Mouse (Mus musculus): ENCODE measurements at regions not wholly inside any gene's neighbourhood (a gene's known extent, or its start where the extent isn't known, plus 50 kb on each side); places are given as distances from the start of the nearest gene placed in this dataset.

- DNase-seq (ENCODE audit: low spot score) (peak; percentile 45), ATAC-seq (ENCODE audit: extremely low read depth, insufficient number of reproducible peaks, low FRiP score, poor library complexity, severe bottlenecking) (peak; percentile 59)
- Histone ChIP-seq H3K27me3 (ENCODE audit: insufficient read depth, low read length) (peaks cover 8% of the 10 kb centered on the region), H3K36me3 (replicated peaks) (no peaks in the 10 kb centered on the region), H3K4me3 (ENCODE audit: low read depth, low read length) (no peak overlapping the region), H3K9me3 (replicated peaks) (no peaks in the 10 kb centered on the region), H3K4me1 (ENCODE audit: insufficient read depth, low read depth, low read length) (peaks cover 34% of the 10 kb centered on the region)
- TF ChIP-seq TAL1 (conservative IDR thresholded peaks at IDR 0.05; ENCODE audit: low read depth, low read length), result no peak
- no peak for TF ChIP-seq POLR2AphosphoS5 (IDR thresholded peaks at IDR 0.05; ENCODE audit: insufficient replicate concordance, low read depth, low read length)
- TF ChIP-seq CTCF (IDR thresholded peaks at IDR 0.05; ENCODE audit: low read depth, low read length), result no peak
- TF ChIP-seq GATA1 (IDR thresholded peaks at IDR 0.05; ENCODE audit: borderline replicate concordance, low read length), result no peak
- TF ChIP-seq GATA2 (IDR thresholded peaks at IDR 0.05; ENCODE audit: borderline replicate concordance, low read depth, low read length), result no peak
Measured at GRCm38 (mm10) chr2:21958365-21958764, 268.9 kb upstream of the Myo3a start.

DNA sequence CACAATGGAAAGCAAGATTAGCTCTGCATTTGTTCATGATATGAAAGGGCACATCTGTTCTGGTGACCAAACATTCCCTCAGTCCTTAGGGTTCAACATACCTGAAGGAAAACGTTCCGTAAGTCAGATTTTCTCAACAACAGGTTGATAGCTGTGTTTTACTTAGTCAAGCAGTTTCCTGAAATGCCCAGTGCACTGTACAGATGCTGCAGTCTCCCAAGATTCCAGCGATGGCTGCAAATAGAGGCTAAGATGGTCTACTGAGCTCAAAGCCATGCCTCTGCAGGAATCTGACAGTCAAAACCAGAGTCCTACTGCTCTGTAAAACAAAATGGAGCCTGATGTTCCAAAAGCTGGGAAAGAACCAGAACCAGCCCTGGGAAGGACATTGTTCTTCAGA lies 268.5 kb upstream of the Myo3a start:
- no peak for DNase-seq (ENCODE audit: low spot score)
- Histone ChIP-seq H3K36me3 (replicated peaks) (no peaks in the 10 kb centered on the region), H3K27me3 (ENCODE audit: insufficient read depth, low read length) (peaks cover 8% of the 10 kb centered on the region), H3K4me3 (ENCODE audit: low read depth, low read length) (no peak overlapping the region), H3K9me3 (replicated peaks) (no peaks in the 10 kb centered on the region), H3K4me1 (ENCODE audit: insufficient read depth, low read depth, low read length) (peaks cover 37% of the 10 kb centered on the region)
- TF ChIP-seq TAL1 (conservative IDR thresholded peaks at IDR 0.05; ENCODE audit: low read depth, low read length), result no peak
- TF ChIP-seq GATA1 (IDR thresholded peaks at IDR 0.05; ENCODE audit: borderline replicate concordance, low read length), result no peak
- TF ChIP-seq GATA2 (IDR thresholded peaks at IDR 0.05; ENCODE audit: borderline replicate concordance, low read depth, low read length), result no peak
- no peak for TF ChIP-seq CTCF (IDR thresholded peaks at IDR 0.05; ENCODE audit: low read depth, low read length)
- no peak for TF ChIP-seq POLR2AphosphoS5 (IDR thresholded peaks at IDR 0.05; ENCODE audit: insufficient replicate concordance, low read depth, low read length)
- no peak for ATAC-seq (ENCODE audit: extremely low read depth, insufficient number of reproducible peaks, low FRiP score, poor library complexity, severe bottlenecking)

DNA sequence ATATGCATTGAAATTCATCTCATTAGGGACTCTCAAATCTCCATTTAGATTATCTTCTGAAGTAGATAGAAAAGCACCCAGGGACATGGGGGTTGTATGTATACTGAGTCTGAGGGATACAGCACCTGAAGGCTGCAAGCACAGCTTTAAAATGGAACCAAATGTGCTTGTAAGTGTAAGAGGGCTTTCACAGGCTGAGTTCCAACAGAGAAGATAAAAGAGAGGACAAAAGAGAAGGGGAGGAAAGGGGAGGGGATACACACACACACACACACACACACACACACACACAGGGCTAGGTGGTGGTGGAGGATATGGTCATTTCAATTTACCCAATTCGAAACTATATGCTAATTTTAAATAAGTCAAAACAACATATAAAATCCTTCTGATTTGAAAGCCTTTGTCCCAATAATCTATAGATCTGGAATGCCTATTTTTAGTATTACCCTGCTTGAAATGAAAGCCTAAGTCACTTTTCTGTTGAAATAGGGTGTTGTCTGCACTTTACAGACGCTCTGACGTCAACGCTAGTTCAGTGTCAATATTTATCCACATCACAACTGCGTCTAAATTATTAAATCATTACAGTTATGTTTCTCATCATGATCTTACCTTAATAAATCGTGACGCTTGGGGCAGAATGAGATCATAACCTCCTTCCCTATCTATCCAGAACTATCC lies 263.8 kb upstream of the Myo3a start:
- TF ChIP-seq GATA1 (IDR thresholded peaks at IDR 0.05; ENCODE audit: borderline replicate concordance, low read length) (no peak), POLR2AphosphoS5 (IDR thresholded peaks at IDR 0.05; ENCODE audit: insufficient replicate concordance, low read depth, low read length) (no peak), TAL1 (conservative IDR thresholded peaks at IDR 0.05; ENCODE audit: low read depth, low read length) (no peak), GATA2 (IDR thresholded peaks at IDR 0.05; ENCODE audit: borderline replicate concordance, low read depth, low read length) (no peak), CTCF (IDR thresholded peaks at IDR 0.05; ENCODE audit: low read depth, low read length) (no peak)
- Histone ChIP-seq H3K4me1 (ENCODE audit: insufficient read depth, low read depth, low read length) (peaks cover 54% of the 10 kb centered on the region), H3K27me3 (ENCODE audit: insufficient read depth, low read length) (no peaks in the 10 kb centered on the region), H3K36me3 (replicated peaks) (no peaks in the 10 kb centered on the region), H3K9me3 (replicated peaks) (peaks cover 5% of the 10 kb centered on the region; the same call in 1 of the 2 replicates), H3K4me3 (ENCODE audit: low read depth, low read length) (peak overlapping the region; percentile 57; the same call in 1 of the 2 replicates)
- DNase-seq (ENCODE audit: low spot score), result no peak
- ATAC-seq (ENCODE audit: extremely low read depth, insufficient number of reproducible peaks, low FRiP score, poor library complexity, severe bottlenecking), result peak; percentile 19

GRCm38 (mm10) chr2:21964027-21964605 lies 263.2 kb upstream of the Myo3a start:
- ATAC-seq (ENCODE audit: extremely low read depth, insufficient number of reproducible peaks, low FRiP score, poor library complexity, severe bottlenecking) (peak; percentile 94), DNase-seq (ENCODE audit: low spot score) (peak; percentile 60)
- H3K4me3 ChIP-seq (ENCODE audit: low read depth, low read length), result peak overlapping the region; percentile 35; the same call in 1 of the 2 replicates
- TF ChIP-seq TAL1 (conservative IDR thresholded peaks at IDR 0.05; ENCODE audit: low read depth, low read length), result peak; percentile 90
- TF ChIP-seq CTCF (IDR thresholded peaks at IDR 0.05; ENCODE audit: low read depth, low read length), result no peak
- no peak for TF ChIP-seq POLR2AphosphoS5 (IDR thresholded peaks at IDR 0.05; ENCODE audit: insufficient replicate concordance, low read depth, low read length)
- no peaks in the 10 kb centered on the region for H3K36me3 ChIP-seq (replicated peaks)
- peaks cover 48% of the 10 kb centered on the region for H3K4me1 ChIP-seq (ENCODE audit: insufficient read depth, low read depth, low read length)
- peaks cover 5% of the 10 kb centered on the region; the same call in 1 of the 2 replicates for H3K9me3 ChIP-seq (replicated peaks)
- H3K27me3 ChIP-seq (ENCODE audit: insufficient read depth, low read length), result no peaks in the 10 kb centered on the region

GRCm38 (mm10) chr2:21970774-21971406 lies 256.4 kb upstream of the Myo3a start:
- Histone ChIP-seq H3K36me3 (replicated peaks) (no peaks in the 10 kb centered on the region), H3K4me1 (ENCODE audit: insufficient read depth, low read depth, low read length) (peaks cover 38% of the 10 kb centered on the region), H3K9me3 (replicated peaks) (peaks cover 5% of the 10 kb centered on the region; the same call in 1 of the 2 replicates), H3K4me3 (ENCODE audit: low read depth, low read length) (no peak overlapping the region), H3K27me3 (ENCODE audit: insufficient read depth, low read length) (no peaks in the 10 kb centered on the region)
- no peak for DNase-seq (ENCODE audit: low spot score)
- ATAC-seq (ENCODE audit: extremely low read depth, insufficient number of reproducible peaks, low FRiP score, poor library complexity, severe bottlenecking), result peak; percentile 69
- no peak for TF ChIP-seq GATA2 (IDR thresholded peaks at IDR 0.05; ENCODE audit: borderline replicate concordance, low read depth, low read length)
- no peak for TF ChIP-seq POLR2AphosphoS5 (IDR thresholded peaks at IDR 0.05; ENCODE audit: insufficient replicate concordance, low read depth, low read length)
- no peak for TF ChIP-seq CTCF (IDR thresholded peaks at IDR 0.05; ENCODE audit: low read depth, low read length)
- no peak for TF ChIP-seq GATA1 (IDR thresholded peaks at IDR 0.05; ENCODE audit: borderline replicate concordance, low read length)
- TF ChIP-seq TAL1 (conservative IDR thresholded peaks at IDR 0.05; ENCODE audit: low read depth, low read length), result no peak

DNA sequence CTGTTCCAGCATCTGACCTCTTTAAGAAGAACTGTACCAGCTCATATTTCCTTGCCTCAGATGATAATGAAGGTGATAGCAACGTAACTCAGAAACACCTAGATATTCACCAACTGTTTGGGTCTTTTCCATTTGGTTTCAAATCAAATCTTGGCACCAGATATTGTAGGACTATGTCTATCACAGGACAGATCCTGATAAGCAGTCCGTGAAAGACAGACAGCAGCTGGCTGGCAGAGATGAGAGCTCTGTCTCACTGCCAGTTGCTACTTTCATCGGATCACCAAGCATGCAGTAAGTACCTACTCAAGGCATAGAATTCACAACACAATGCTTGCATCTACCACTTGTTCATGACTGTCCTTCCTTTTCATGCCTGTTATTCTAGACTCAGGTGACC lies 252.7 kb upstream of the Myo3a start:
- TF ChIP-seq TAL1 (conservative IDR thresholded peaks at IDR 0.05; ENCODE audit: low read depth, low read length) (peak; percentile 51; the same call in 1 of the 2 replicates), GATA1 (IDR thresholded peaks at IDR 0.05; ENCODE audit: borderline replicate concordance, low read length) (no peak), CTCF (IDR thresholded peaks at IDR 0.05; ENCODE audit: low read depth, low read length) (no peak)

More for the DNA sequence above, 252.7 kb upstream of the Myo3a start:
- DNase-seq (ENCODE audit: low spot score), result no peak
- Histone ChIP-seq H3K27me3 (ENCODE audit: insufficient read depth, low read length) (no peaks in the 10 kb centered on the region), H3K4me1 (ENCODE audit: insufficient read depth, low read depth, low read length) (peaks cover 46% of the 10 kb centered on the region), H3K36me3 (replicated peaks) (no peaks in the 10 kb centered on the region), H3K9me3 (replicated peaks) (no peaks in the 10 kb centered on the region), H3K4me3 (ENCODE audit: low read depth, low read length) (no peak overlapping the region)
- ATAC-seq (ENCODE audit: extremely low read depth, insufficient number of reproducible peaks, low FRiP score, poor library complexity, severe bottlenecking), result peak; percentile 35; the same call in 1 of the 2 replicates

Measured in G1E (cell line).